Mouse (Mus musculus) hindbrain, embryonic 13.5 days (tissue): ENCODE measurements around the gene Fli1. TPM values are rescaled to one million over a fixed set of nuclear protein-coding genes. Genes with fewer than 3 reads are reported as not detected.

Experiments used
- ATAC-seq: fragments of 200-750 bp; cut with Nextera tagmentation; 2 replicates; pipeline ENCODE4 v1.8.0; 2017; ENCODE audit warnings: moderate TSS enrichment; ENCODE audit not compliant: low FRiP score
- H3K27ac ChIP-seq: fragments of 300-500 bp; sonication (generic); 2 replicates; pipeline ENCODE4 v1.5.1; 2015; ENCODE audit warnings: inconsistent platforms, mild to moderate bottlenecking, moderate library complexity
- H3K27me3 ChIP-seq: fragments of 300-500 bp; sonication (generic); 2 replicates; pipeline ENCODE4 v1.6.1; 2015; ENCODE audit warnings: mild to moderate bottlenecking, inconsistent platforms
- H3K36me3 ChIP-seq: fragments of 300-500 bp; sonication (generic); 2 replicates; pipeline ENCODE4 v1.6.1; 2015; ENCODE audit warnings: mild to moderate bottlenecking, inconsistent platforms
- H3K4me1 ChIP-seq: fragments of 300-500 bp; sonication (generic); replicated peaks from 2 replicates; pipeline ENCODE4 v1.6.1; 2015; ENCODE audit warnings: inconsistent platforms
- H3K4me2 ChIP-seq: fragments of 300-500 bp; sonication (generic); 2 replicates; pipeline ENCODE4 v1.6.1; 2015; ENCODE audit warnings: inconsistent platforms, mild to moderate bottlenecking, moderate library complexity
- H3K4me3 ChIP-seq: fragments of 300-500 bp; sonication (generic); 2 replicates; pipeline ENCODE4 v1.5.1; 2015; ENCODE audit warnings: mild to moderate bottlenecking, inconsistent platforms
- H3K9ac ChIP-seq: fragments of 300-500 bp; sonication (generic); 2 replicates; pipeline ENCODE4 v1.6.1; 2015; ENCODE audit warnings: mild to moderate bottlenecking, inconsistent platforms
- H3K9me3 ChIP-seq: fragments of 300-500 bp; sonication (generic); 2 replicates; pipeline ENCODE4 v1.6.1; 2016; ENCODE audit warnings: inconsistent platforms
- WGBS: fragments of 180-500 bp; shearing (Covaris S2); methylation state at CpG from one replicate; pipeline ENCODE4 v1.1.7; 2015; 5-methylcytosine and 5-hydroxymethylcytosine counted together
- polyA plus RNA-seq: library from polyadenylated mRNA; unstranded; fragments of >200 nt; fragmentation: Nextera tagmentation; extraction: Ambion mirVana; gene quantifications from 2 replicates; pipeline ENCODE4 v1.2.1, GENCODE M21; 2015

Fli1 gene
- polyA plus RNA-seq, 1 experiment from 2014 or later, result 9.3 TPM

DNA sequence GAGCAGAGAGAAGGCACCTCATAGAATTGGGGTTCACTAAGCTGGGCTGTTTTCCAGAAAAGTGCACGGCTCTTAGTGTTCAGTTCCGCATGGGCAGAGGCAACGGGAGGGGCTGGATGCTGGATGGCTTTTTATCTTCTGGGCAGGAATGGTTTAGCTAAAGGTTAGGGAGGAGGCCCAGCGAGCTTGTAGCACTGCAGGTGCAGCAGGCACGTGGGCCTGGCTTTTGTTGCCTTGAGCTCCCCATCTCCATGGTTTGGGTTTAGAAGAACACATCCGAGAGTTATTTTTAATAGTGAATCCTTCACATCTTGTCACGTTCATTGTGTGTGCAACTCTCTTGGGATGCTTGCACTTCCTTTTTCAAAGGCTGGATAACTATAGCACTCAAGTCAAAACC is 117.3 kb downstream of the Fli1 start:
- Histone ChIP-seq H3K4me1 (no peaks in the 10 kb centered on the region), H3K36me3 (no peaks in the 10 kb centered on the region), H3K9ac (no peak overlapping the region), H3K27ac (no peak overlapping the region), H3K4me3 (no peak overlapping the region), H3K9me3 (no peaks in the 10 kb centered on the region), H3K27me3 (no peaks in the 10 kb centered on the region), H3K4me2 (no peak overlapping the region)
- ATAC-seq, result no peak
- WGBS, result 79% methylated on average over 7 of the region's 7 CpGs

DNA sequence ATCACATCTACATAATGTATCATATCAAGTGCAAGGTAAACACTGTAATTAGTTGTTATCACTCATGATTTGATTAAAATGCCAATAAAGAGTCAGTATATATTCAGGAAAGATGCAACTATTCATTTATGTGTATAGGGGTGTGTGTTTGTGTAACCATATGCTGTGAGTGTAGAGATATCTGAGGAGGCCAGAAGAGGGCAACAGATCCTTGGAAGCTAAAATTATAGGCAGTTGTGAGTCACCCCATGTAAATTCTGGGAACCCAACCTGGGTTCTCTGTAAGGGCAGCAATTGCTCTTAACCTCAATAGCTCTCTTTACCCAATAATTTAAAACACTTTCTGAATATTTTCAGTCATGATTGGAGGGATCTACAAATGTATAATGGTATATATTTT is 122.0 kb downstream of the Fli1 start:
- no peak overlapping the region for H3K27ac ChIP-seq
- no peaks in the 10 kb centered on the region for H3K36me3 ChIP-seq
- H3K4me2 ChIP-seq, result no peak overlapping the region
- no peak for ATAC-seq
- no peaks in the 10 kb centered on the region for H3K4me1 ChIP-seq
- H3K9me3 ChIP-seq, result no peaks in the 10 kb centered on the region
- no peaks in the 10 kb centered on the region for H3K27me3 ChIP-seq
- H3K9ac ChIP-seq, result no peak overlapping the region
- no peak overlapping the region for H3K4me3 ChIP-seq

DNA sequence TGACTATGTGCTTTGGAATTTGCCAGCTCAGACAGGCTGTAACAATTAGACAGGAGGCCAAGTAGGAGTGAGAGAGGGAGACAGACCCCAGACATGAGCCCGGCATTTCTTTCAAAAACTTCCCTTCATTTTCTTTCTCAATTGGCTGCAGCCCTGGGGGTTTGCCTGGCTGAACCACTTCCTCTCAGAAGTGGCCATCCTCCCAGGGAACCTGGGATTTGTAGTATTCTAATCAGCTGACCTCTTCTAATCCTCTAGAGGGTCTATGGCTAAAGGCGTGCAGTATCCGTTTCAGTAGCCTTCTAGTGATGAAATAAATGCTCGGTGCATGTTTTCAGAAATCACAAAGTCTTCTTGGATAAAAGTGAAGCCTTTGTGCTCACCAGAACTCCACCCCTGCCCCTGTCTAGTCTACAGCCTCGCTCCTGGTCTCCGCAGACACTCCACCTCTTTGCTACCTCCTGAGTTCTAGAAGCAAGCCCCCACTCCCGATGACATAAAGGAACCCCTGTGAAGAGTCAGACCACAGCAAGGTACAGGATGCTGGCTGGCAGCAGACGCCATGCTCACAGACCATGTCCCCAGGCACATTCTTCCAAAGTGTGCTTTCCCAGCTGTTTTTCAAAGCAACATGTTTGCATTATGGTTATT is 125.1 kb downstream of the Fli1 start:
- Histone ChIP-seq H3K4me2 (peak overlapping the region; percentile 3; the same call in 1 of the 2 replicates), H3K9me3 (no peaks in the 10 kb centered on the region), H3K9ac (no peak overlapping the region), H3K27me3 (no peaks in the 10 kb centered on the region), H3K27ac (no peak overlapping the region), H3K36me3 (no peaks in the 10 kb centered on the region), H3K4me1 (no peaks in the 10 kb centered on the region), H3K4me3 (no peak overlapping the region)
- ATAC-seq, result no peak
- WGBS, result 46% methylated on average over 8 of the region's 8 CpGs

DNA sequence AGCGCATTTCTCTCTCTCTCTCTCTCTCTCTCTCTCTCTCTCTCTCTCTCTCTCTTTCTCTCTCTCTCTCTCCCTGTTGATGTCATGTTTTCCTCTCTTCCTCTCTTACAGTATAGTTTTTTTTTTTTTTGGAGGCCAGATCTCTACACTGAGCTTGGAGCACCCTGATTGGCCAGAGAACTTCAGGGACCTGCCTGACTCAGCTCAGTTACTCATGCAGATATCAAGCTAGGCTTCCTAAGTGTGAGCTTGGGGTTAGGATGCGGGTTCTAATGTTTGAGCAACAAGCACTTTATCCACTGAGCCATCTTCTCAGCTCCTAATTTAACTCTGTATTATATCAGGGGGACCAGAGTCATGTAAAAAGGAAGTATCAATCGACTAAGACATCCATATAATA is 126.7 kb downstream of the Fli1 start:
- no peak overlapping the region for H3K4me3 ChIP-seq
- no peak overlapping the region for H3K27ac ChIP-seq
- no peaks in the 10 kb centered on the region for H3K4me1 ChIP-seq
- no peak for ATAC-seq
- no peaks in the 10 kb centered on the region for H3K36me3 ChIP-seq
- H3K4me2 ChIP-seq, result no peak overlapping the region
- H3K9me3 ChIP-seq, result no peaks in the 10 kb centered on the region
- peaks cover 13% of the 10 kb centered on the region for H3K27me3 ChIP-seq
- WGBS, result 94% methylated on average over 3 of the region's 3 CpGs
- H3K9ac ChIP-seq, result no peak overlapping the region

DNA sequence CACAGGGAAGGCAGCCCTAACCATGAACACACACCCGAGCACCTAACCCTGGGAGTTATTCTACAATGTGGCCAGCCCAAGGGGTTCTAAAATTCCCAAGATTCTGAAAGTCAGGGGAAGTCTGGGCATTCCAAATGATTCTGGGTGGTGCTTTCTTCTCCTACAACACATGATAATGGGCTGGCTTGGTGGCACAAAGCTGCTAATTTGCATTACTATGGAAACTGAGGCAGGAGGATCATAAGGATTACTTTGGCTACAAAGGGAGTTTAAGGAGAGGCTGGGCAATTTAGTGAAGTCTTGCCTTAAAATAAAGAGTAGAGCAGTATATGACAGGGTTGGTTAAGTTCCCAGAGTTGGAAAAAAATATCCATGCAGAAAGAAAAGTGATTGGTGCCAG is 127.7 kb downstream of the Fli1 start:
- Histone ChIP-seq H3K4me3 (no peak overlapping the region), H3K27ac (no peak overlapping the region), H3K4me1 (no peaks in the 10 kb centered on the region), H3K36me3 (no peaks in the 10 kb centered on the region), H3K27me3 (peaks cover 23% of the 10 kb centered on the region), H3K9me3 (no peaks in the 10 kb centered on the region), H3K4me2 (no peak overlapping the region), H3K9ac (no peak overlapping the region)
- WGBS, result 59% methylated on average over 1 of the region's 1 CpGs
- ATAC-seq, result no peak

DNA sequence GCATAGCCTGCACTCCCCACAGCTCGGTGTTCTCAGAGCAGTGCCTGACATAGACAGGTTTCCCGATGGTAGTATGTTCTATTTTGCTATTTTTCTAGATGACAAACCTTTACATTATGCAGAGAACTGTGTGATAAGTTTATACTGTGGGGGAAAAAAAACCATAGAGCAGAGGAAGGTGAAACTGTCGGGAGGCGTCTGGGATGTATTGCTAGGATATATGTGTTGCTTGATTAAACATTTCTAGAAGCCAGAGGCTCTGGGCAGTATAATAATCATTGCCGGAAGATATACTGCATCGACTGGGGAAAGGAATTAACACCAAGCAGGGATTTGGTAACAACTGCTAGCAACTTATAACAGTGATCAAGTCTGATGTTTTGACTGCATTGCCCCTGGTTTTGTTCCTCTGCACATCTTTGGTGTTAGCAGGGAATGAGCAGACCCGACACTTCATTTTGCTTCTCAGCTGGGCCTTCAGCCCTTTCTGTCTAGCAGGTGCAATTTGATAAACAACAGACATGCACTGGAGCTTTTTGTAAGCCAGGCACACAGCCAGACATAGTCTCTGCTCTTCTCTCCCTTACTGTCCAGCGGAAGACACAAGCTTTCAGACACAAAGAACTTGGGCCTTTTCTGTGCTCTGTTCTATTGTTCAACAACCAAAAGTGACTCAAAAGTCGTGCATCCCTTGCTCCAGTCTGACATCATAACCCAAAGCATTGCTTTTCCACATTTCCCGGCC is 129.7 kb downstream of the Fli1 start:
- H3K4me2 ChIP-seq, result no peak overlapping the region
- H3K36me3 ChIP-seq, result no peaks in the 10 kb centered on the region
- ATAC-seq, result no peak

DNA sequence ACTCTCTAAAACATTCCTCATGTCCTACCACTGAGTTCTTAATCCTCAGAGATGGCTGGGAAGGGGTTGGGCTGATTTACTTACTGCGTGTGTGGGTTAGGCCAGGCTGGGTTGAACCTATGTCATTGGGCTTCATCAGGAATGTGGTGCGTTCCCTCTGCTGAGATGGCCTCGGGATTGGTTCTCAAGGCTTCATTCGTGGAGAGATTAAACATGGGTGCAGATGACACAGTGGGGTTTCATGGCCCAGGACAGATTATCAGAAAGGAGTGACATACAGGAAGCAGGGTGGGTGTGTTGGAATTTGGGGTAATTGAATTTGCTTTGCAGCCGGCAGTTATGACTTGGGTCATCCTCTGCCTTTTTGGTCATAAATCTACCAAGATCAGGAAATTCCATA is 131.2 kb downstream of the Fli1 start:
- Histone ChIP-seq H3K4me2 (no peak overlapping the region), H3K27me3 (peaks cover 45% of the 10 kb centered on the region), H3K9ac (no peak overlapping the region), H3K9me3 (no peaks in the 10 kb centered on the region), H3K4me3 (no peak overlapping the region), H3K36me3 (no peaks in the 10 kb centered on the region), H3K4me1 (peaks cover 15% of the 10 kb centered on the region), H3K27ac (no peak overlapping the region)
- no peak for ATAC-seq
- WGBS, result 95% methylated on average over 5 of the region's 5 CpGs

More for the DNA sequence above, 129.7 kb downstream of the Fli1 start:
- Histone ChIP-seq H3K4me3 (no peak overlapping the region), H3K9ac (no peak overlapping the region), H3K27ac (no peak overlapping the region), H3K9me3 (no peaks in the 10 kb centered on the region), H3K4me1 (peaks cover 15% of the 10 kb centered on the region), H3K27me3 (peaks cover 32% of the 10 kb centered on the region)
- WGBS, result 70% methylated on average over 10 of the region's 10 CpGs

DNA sequence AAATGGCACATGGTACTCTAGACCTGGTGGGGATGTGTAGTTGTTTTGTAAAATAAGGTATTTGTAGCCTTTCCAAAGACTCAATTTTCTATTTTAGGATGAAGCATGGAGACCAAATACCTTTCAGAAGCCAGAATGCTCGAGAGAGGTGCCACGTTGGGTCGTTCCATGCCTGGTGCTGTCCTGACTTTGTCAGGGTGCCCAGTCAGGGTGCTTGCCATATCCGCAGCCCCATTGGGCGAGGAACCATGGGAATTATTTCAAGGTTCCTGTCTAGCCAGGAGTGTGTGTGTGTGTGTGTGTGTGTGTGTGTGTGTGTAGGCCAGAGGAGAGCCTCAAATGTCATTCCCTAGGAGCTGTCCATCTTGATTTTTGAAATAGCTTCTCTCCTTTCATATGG is 132.0 kb downstream of the Fli1 start:
- Histone ChIP-seq H3K4me1 (peaks cover 15% of the 10 kb centered on the region), H3K9me3 (no peaks in the 10 kb centered on the region), H3K9ac (no peak overlapping the region), H3K4me3 (no peak overlapping the region), H3K27me3 (peaks cover 50% of the 10 kb centered on the region), H3K4me2 (no peak overlapping the region), H3K27ac (no peak overlapping the region), H3K36me3 (no peaks in the 10 kb centered on the region)
- WGBS, result 95% methylated on average over 5 of the region's 5 CpGs
- ATAC-seq, result no peak

DNA sequence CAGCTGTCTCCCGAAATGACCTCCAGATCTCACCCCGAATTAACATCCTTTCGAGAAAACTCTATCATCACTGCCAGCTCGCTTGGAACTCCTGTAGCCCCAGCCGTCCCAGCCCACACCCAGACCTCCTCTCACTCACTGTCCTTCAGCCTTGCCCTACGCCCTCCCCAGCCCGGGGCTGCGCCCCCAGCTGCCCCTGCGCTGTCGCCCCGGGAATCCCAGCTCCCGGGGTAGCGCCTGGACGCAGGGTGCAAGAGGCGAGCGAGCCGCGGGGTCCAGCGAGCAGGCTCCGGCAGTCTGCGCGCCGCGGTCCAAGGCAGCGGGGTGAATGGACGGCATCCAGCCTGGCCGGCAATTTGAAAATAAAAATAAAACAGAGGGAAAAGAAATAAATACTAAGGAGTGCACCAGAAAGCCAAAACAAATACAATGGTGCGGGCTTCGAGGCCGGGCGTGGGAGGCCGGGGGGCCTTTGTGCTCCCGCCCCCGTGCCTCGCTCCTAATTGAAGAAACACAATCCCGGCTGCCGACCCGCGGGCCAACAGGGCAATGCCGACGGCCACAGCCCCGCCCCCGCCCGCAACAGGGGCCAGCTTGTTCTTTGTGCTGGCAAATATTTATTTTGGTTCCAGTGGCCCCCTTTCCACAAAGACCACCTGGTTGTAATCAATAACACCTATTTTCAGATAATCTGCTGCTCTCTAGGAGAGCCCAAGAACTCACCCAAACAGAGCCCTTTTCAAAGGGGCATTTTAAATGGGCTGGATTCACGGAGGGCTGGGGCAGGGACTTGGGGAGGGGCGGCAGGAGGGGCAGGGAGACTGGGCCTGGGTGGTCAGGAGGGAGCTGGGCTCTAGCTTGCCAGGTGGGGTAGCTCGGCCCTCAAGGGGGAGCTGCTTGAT is 133.3 kb downstream of the Fli1 start:
- peaks cover 15% of the 10 kb centered on the region for H3K4me1 ChIP-seq
- no peaks in the 10 kb centered on the region for H3K9me3 ChIP-seq
- H3K9ac ChIP-seq, result peak overlapping the region; percentile 76
- H3K4me3 ChIP-seq, result peak overlapping the region; percentile 52
- peak; percentile 77 for ATAC-seq
- H3K27ac ChIP-seq, result no peak overlapping the region
- peaks cover 58% of the 10 kb centered on the region for H3K27me3 ChIP-seq
- WGBS, result 1% methylated on average over 47 of the region's 47 CpGs
- no peaks in the 10 kb centered on the region for H3K36me3 ChIP-seq
- H3K4me2 ChIP-seq, result peak overlapping the region; percentile 96

DNA sequence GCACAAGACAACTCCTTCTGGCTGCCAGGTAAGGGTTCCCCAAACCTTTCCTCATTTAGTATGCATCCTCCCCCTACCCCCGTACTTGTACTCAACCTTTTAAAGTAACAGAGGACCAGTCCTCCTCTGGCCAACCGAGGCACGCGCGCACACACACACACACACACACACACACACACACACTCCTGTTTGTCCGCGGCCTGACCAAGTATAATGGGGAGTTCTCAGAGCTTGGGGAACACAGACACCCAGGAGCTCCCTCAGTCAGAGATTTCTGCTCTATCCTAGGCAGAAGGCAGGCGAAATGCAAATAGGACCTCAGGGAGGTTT is 134.0 kb downstream of the Fli1 start:
- 8% methylated on average over 8 of the region's 8 CpGs for WGBS
- ATAC-seq, result peak; percentile 24; the same call in 1 of the 2 replicates
- Histone ChIP-seq H3K9ac (peak overlapping the region; percentile 76), H3K9me3 (no peaks in the 10 kb centered on the region), H3K27me3 (peaks cover 58% of the 10 kb centered on the region), H3K4me2 (peak overlapping the region; percentile 96), H3K4me1 (peaks cover 15% of the 10 kb centered on the region), H3K36me3 (no peaks in the 10 kb centered on the region), H3K27ac (no peak overlapping the region), H3K4me3 (peak overlapping the region; percentile 52)

DNA sequence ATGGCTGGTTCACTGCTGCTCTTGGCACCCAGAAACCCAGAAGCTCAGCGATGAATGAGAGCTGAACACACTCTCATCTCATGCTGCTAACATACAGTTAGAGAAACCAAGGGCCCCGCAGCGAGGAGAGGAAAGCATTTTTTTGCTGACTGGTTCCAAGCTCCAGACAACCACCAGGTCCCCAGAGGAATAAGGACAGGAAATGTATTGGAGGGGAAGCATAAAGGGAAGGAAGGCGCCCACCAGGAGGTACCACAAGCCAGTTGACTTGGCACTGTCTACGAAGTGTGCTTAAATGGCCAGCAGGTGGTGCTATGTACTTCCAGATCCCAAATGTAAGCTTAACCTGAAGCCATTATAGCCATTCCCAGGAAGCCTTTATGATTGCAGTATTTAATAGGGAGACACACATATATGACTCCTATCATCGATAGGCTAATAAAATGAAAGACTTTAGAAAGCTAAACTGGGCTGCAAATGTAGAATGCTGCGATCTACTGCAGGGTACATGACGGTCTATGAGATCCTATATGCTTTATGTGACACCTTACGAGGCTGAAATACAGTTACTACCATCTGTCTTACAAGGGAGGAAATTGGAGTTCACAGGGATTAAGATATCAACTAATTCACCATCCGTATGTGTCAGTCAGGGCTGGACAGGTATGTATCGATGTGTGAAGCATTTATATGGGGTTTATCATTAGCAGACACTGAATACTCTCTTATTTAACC is 137.3 kb downstream of the Fli1 start:
- H3K4me3 ChIP-seq, result no peak overlapping the region
- no peaks in the 10 kb centered on the region for H3K36me3 ChIP-seq
- H3K27ac ChIP-seq, result no peak overlapping the region
- peak; percentile 62 for ATAC-seq
- WGBS, result 44% methylated on average over 11 of the region's 11 CpGs
- peaks cover 15% of the 10 kb centered on the region for H3K4me1 ChIP-seq
- no peak overlapping the region for H3K9ac ChIP-seq
- H3K4me2 ChIP-seq, result no peak overlapping the region
- H3K9me3 ChIP-seq, result no peaks in the 10 kb centered on the region
- peaks cover 43% of the 10 kb centered on the region for H3K27me3 ChIP-seq

DNA sequence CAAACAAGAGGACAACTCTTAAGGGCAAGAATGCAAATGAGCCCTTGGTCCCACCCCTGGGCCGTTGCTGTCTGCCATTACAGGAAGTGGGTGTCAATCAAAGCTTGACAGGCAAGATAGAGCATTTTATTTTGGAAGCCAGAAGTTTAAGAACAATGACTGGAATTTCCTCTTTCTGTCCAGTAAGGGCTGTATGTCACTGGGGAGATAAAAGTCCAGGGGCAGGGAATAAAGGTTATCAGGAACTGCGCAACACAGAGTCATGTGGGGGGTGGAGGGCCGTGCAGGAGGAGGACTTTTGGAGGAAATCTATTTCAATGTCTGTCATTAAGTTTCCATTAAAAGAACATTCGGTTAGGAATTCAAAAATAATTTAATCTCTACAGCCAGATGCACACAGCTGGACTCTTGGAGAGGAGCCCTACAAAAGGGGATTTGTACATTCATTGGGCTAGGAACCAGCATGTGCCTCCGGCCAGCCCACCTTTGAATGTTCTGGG is 141.9 kb downstream of the Fli1 start:
- Histone ChIP-seq H3K9ac (no peak overlapping the region), H3K4me2 (no peak overlapping the region), H3K9me3 (no peaks in the 10 kb centered on the region), H3K4me1 (no peaks in the 10 kb centered on the region), H3K27me3 (peaks cover 12% of the 10 kb centered on the region), H3K27ac (no peak overlapping the region), H3K36me3 (no peaks in the 10 kb centered on the region), H3K4me3 (no peak overlapping the region)
- ATAC-seq, result no peak
- WGBS, result 67% methylated on average over 5 of the region's 5 CpGs
